Mouse (Mus musculus) embryonic facial prominence, embryonic 10.5 days (tissue): ENCODE measurements around the gene Tgif2. TPM values are rescaled to one million over a fixed set of nuclear protein-coding genes. Genes with fewer than 3 reads are reported as not detected.
A peak's percentile ranks its signal among the peaks of the same experiment; 100 is the strongest.
"Not testable (repeated sequence)": the region's sequence is repeated elsewhere in the genome, so short reads cannot be mapped to it uniquely, and the experiment has no call there.

Experiments used
- DNase-seq: peaks from one replicate; pipeline ENCODE4 v3.0.0-alpha.2; 2017; ENCODE audit warnings: low spot score
- H3K27ac ChIP-seq: fragments of 300-500 bp; sonication (generic); replicated peaks from 2 replicates; pipeline ENCODE4 v1.5.1; 2016; ENCODE audit warnings: mild to moderate bottlenecking
- H3K27me3 ChIP-seq: fragments of 300-500 bp; sonication (generic); replicated peaks from 2 replicates; pipeline ENCODE4 v1.6.1; 2016; ENCODE audit warnings: low read depth, mild to moderate bottlenecking; ENCODE audit not compliant: poor library complexity, severe bottlenecking
- H3K36me3 ChIP-seq: fragments of 300-500 bp; sonication (generic); replicated peaks from 2 replicates; pipeline ENCODE4 v1.6.1; 2016; ENCODE audit warnings: mild to moderate bottlenecking, moderate library complexity
- H3K4me1 ChIP-seq: fragments of 300-500 bp; sonication (generic); 2 replicates; pipeline ENCODE4 v1.6.1; 2016
- H3K4me3 ChIP-seq: fragments of 300-500 bp; sonication (generic); 2 replicates; pipeline ENCODE4 v1.5.1; 2016; ENCODE audit warnings: mild to moderate bottlenecking, moderate library complexity
- H3K9me3 ChIP-seq: fragments of 300-500 bp; sonication (generic); 2 replicates; pipeline ENCODE4 v1.6.1; 2016; ENCODE audit warnings: mild to moderate bottlenecking
- WGBS: fragments of 180-500 bp; shearing (Covaris S2); methylation state at CpG from one replicate; pipeline ENCODE4 v1.1.7; 2016; 5-methylcytosine and 5-hydroxymethylcytosine counted together
- polyA plus RNA-seq: library from polyadenylated mRNA; unstranded; fragments of >200 nt; fragmentation: Nextera tagmentation; extraction: Ambion mirVana; gene quantifications from 2 replicates; pipeline ENCODE4 v1.2.1, GENCODE M21; 2016

Gene Tgif2
- polyA plus RNA-seq, 1 experiment from 2014 or later = 112 TPM

DNA sequence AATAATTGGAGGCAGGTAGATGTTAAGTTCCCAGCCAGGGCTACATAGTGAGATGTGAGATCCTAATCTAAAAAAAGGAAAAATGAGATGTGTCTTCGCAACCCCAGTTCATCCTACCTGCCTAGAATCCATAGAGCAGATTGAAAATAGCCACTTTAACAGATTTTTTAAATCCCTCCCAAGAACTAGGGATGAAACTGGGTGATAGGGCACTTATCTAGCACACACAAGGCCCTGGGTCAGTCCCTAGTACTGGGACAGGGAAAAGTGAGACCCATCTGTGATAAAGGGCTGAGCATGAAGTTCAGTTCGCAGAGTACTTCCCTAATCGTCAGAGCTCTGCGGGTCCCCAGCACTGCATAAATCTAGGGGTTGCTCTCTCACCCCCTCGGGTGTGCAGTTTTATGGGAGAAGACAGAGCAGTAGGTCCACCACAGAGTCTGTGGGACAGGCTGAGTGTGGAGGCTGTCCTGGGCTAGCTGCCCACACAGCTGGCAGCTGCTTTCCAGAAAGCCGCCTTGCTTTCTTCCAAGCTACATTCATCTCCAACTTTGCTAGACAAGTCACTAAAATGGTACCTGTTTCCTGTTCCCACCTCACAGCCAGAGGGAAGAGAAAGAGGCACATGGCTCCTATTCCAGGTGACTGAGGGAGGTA lies 8.8 kb downstream of the Tgif2 start:
- no peaks in the 10 kb centered on the region for H3K9me3 ChIP-seq
- peaks cover 94% of the 10 kb centered on the region for H3K36me3 ChIP-seq
- H3K4me1 ChIP-seq = peaks cover 32% of the 10 kb centered on the region
- 92% methylated on average over 6 of the region's 6 CpGs for WGBS
- no peak overlapping the region for H3K4me3 ChIP-seq
- no peaks in the 10 kb centered on the region for H3K27me3 ChIP-seq
- no peak overlapping the region for H3K27ac ChIP-seq
- no peak for DNase-seq

DNA sequence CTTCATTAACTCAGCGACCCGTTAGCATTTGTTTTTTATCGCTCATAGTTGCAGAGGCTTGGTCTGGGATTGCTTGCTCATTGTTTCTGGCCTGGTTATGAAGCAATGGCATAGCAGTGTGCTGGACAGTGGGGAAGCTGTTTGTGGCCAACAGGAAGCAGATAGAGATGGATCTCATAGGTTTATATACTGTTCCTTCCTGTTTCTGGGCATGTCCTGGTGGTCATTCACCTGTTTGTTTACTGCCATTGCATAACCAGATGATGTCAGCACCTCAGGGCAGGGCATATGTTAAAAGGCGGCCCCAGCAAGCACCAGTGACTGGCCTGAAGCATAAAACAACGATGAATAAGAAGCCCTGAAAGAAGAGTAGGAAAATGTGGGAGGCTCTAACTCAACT lies 10.7 kb downstream of the Tgif2 start:
- Histone ChIP-seq H3K36me3 (peaks cover 95% of the 10 kb centered on the region), H3K9me3 (no peaks in the 10 kb centered on the region), H3K27ac (no peak overlapping the region), H3K4me3 (no peak overlapping the region), H3K4me1 (peaks cover 13% of the 10 kb centered on the region), H3K27me3 (no peaks in the 10 kb centered on the region)
- DNase-seq = no peak
- 88% methylated on average over 5 of the region's 5 CpGs for WGBS

DNA sequence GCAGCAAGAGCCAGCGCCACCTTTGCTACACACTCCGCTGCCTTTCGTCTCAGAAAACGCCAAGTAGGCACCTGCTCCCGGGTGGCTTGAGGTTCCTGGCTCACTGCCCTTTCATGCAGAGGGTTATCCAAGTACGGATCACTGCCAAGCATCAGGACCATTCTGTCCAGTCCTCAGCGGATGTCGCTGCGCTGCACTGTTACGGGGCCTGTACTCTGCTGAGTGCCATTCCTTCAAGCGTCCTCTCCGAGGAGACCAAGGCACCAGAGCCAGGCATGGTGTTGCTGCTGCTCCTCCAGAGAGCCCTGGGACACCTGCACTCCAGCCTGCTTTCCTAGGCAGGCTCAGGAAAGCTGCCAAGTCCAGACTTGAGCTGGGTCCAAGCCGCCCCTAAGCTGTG lies 13.8 kb downstream of the Tgif2 start:
- not testable (repeated sequence) for H3K4me3 ChIP-seq, H3K27me3 ChIP-seq, H3K4me1 ChIP-seq, H3K9me3 ChIP-seq, H3K27ac ChIP-seq, DNase-seq
- H3K36me3 ChIP-seq = peaks cover 94% of the 10 kb centered on the region
- WGBS = 92% methylated on average over 9 of the region's 13 CpGs

DNA sequence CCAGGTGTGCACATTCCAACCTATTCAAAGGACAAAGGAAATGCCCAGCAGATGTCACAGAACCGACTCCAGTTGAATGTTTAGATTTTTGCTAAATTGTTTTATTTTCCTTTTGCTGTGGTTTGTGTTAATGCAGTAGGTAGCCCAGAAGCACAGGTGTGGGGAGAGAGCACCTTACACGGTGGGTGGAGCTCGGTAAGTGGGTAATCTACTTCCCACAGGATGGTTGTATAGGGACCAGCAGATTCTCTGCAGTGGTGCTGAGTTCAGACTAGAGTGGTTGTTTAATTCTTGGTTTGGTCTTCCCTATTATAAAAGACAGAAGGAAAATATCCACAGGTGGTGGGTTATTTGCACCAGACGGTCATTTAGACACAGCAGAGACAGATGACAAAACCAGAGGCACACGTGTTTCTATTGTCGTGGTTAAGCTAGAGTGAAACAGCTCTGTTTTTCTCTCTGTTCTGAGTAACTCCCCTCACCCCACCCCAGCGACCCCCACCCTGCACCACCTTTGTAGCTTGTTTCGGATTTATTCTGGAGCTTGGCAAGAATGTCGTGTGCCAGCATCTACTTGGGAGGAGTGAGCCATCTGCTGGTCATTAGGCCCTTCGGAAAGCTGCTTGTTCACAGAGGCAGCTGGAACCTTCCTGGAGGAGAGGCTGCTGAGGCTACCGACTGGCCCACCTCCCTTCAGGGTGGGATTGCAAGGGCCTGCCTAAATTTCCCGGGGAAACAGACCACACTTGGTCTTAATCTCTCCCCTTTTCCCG lies 14.4 kb downstream of the Tgif2 start:
- H3K27me3 ChIP-seq, H3K4me1 ChIP-seq, H3K9me3 ChIP-seq, H3K4me3 ChIP-seq, H3K27ac ChIP-seq: not testable (repeated sequence)
- H3K36me3 ChIP-seq = peaks cover 93% of the 10 kb centered on the region
- 55% methylated on average over 13 of the region's 13 CpGs for WGBS
- peak; percentile 41 for DNase-seq

DNA sequence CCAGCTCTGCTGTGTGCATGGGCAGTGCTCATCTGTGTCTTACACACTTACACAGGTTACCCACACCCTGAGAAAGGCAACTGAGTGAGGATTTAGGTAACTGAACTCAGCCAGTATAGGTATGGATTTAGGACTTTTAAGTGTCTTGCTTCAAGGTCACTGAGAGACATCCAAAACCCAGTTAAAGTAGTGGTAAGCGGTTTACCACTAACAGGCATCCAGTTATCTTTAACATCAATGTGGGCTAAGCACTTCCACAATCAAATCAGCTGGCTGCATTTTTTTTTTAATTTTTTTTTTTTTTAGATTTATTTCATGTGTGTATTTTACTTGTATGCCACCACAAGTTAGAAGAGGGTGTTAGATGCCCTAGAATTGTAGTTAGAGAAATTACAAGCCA lies 16.5 kb downstream of the Tgif2 start:
- DNase-seq = no peak
- H3K4me3 ChIP-seq = no peak overlapping the region
- no peaks in the 10 kb centered on the region for H3K27me3 ChIP-seq
- no peaks in the 10 kb centered on the region for H3K9me3 ChIP-seq
- 0 out of 2 replicates have a peak, but pooled peaks cover 3% of the 10 kb centered on the region for H3K4me1 ChIP-seq
- H3K36me3 ChIP-seq = peaks cover 89% of the 10 kb centered on the region
- H3K27ac ChIP-seq = no peak overlapping the region
- 94% methylated on average over 1 of the region's 1 CpGs for WGBS

DNA sequence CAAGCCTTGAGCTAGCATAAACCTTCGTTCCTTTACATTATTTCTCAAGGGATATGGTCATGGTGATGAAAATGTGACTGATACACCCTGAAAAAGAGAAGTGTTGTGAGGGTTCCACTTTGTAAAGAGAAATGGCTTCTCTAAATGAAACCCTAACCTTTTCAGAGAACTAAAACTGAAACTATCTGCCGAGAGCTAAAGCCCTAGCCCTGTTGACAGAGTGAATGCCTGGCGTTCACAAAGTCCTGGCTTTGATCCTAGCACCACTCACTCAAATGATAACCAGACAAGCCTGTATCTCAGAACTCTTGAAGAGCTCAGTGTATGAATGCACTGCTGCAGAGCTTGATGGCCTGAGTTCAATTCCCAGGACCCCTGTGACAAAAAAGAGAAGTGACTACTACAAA lies 17.6 kb downstream of the Tgif2 start:
- Histone ChIP-seq H3K27ac (no peak overlapping the region), H3K4me3 (no peak overlapping the region), H3K36me3 (peaks cover 78% of the 10 kb centered on the region), H3K9me3 (no peaks in the 10 kb centered on the region), H3K4me1 (peaks cover 11% of the 10 kb centered on the region), H3K27me3 (no peaks in the 10 kb centered on the region)
- 85% methylated on average over 3 of the region's 3 CpGs for WGBS
- DNase-seq = no peak

DNA sequence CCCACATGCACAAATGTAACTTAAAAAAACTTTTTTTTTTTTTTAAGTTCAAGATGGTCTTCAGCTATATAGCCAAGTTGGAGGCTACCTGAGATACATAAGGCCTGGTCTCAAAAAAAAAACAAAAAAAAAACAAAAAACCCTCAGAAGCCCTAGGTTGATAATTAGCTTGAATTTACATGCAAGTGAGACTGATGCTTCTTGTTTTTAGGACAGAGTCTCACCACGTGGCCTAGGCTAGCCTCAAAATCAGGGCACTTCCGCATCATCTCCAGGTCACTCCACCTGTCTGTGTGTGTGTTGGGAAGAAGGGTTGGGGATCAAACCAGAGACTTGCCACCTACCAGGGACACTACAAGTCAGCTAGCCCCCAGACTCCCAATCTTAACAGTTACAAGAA lies 18.0 kb downstream of the Tgif2 start, which contains the start of gene 4930518I15Rik:
Gene 4930518I15Rik (minus strand): TSS at position 112 of the 400 bp plus-strand sequence.
- Histone ChIP-seq H3K36me3 (peaks cover 73% of the 10 kb centered on the region), H3K9me3 (no peaks in the 10 kb centered on the region), H3K27me3 (no peaks in the 10 kb centered on the region), H3K4me1 (peaks cover 11% of the 10 kb centered on the region), H3K27ac (no peak within 1 kb of the TSS), H3K4me3 (no peak within 1 kb of the TSS)
- 93% methylated on average over 2 of the region's 2 CpGs for WGBS
- no peak for DNase-seq

DNA sequence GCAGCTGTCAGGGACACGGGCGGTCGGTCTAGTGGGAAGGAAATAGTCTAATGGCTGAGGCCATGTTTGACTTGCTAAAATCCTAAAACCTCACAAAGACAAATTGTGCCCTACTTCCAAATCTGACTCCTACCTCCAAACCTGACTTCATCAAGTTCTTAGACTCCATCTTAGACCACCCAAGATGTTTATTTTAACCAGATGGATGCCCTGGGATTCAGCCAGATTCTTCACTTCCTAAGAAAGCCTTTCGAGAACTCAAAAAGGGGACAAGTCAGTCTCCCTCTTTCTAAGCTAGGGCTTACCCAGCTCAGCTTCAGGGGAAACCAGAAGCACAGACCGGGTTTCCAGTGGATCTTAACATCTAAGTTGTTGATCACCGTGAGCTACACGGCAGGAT lies 18.9 kb downstream of the Tgif2 start:
- H3K27ac ChIP-seq = no peak overlapping the region
- 87% methylated on average over 7 of the region's 7 CpGs for WGBS
- peaks cover 68% of the 10 kb centered on the region for H3K36me3 ChIP-seq
- H3K4me3 ChIP-seq = no peak overlapping the region
- H3K4me1 ChIP-seq = peaks cover 14% of the 10 kb centered on the region
- no peaks in the 10 kb centered on the region for H3K9me3 ChIP-seq
- DNase-seq = no peak
- no peaks in the 10 kb centered on the region for H3K27me3 ChIP-seq

DNA sequence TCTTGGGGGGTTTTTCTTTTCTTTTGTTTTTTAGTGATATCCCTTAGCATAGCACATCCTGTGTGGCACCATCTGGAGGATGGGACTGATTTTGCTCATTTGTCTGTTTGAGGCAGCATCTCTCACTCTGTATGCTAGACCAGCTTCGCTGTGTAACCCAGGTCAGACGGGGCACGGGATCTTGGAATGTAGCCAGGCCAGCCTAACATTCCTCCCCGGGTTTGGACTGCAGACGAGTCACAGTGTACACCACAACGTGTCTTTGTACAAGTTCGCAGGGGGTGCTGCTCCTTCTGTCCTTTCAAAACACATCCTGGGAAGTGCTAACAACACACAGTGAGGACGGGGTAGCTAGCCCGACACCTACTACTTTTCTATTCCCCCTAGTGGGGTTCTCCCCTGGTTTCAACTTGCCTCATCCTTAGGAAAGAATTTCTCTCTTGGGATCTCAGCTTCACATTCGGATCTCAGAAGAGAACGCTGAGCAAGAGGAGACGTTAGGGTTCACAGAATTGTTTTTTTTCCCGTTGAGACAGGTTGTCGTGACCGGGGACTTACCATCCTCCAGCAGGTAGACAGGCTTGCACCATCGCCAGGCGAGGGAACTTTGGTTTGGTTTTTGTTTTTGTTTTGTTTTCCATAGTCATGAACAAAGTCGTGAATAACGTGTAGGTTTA lies 22.4 kb downstream of the Tgif2 start:
- Histone ChIP-seq H3K27me3 (no peaks in the 10 kb centered on the region), H3K9me3 (no peaks in the 10 kb centered on the region), H3K4me3 (peak overlapping the region; percentile 99), H3K4me1 (peaks cover 24% of the 10 kb centered on the region), H3K27ac (peak overlapping the region; percentile 95), H3K36me3 (peaks cover 61% of the 10 kb centered on the region)
- under 1% methylated on average over 19 of the region's 19 CpGs for WGBS
- peak; percentile 59 for DNase-seq

DNA sequence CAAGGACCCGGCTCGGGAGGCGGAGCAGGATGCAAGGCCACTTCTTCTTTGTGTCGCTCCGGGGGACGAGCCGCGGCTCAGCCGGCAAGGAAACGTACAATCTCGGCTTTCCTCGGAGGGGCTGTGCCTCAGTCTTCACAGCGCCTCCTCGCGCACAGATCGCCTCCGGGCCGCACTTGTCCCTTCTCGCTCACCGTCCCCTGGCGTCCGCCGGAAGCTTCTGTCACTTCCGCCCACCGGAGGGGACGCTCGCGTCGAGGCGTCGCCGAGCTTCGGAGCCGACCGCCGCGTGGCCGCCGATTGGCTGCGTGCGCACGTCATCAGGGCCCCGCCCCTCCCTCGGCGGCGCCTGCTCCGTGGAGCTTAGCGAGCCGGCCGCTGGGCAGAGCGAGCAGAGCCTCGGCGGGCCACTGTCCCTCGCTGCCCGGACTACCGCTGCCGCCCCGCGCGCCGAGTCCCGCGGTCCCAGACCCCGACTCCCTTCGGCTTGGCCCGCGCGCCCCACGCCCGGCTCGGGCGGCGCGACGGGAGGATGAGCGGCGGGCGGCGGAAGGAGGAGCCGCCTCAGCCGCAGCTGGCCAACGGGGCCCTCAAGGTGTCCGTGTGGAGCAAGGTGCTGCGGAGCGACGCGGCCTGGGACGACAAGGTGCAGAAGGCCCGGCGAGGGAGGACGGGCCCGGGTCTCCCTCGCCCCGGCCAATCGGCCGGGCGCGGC lies 23.1 kb downstream of the Tgif2 start, which contains the start of gene Rab5if:
Gene Rab5if (plus strand): TSS at position 357 of the 715 bp plus-strand sequence.
- Histone ChIP-seq H3K27me3 (no peaks in the 10 kb centered on the region), H3K27ac (peak within 1 kb of the TSS; percentile 95), H3K4me1 (peaks cover 24% of the 10 kb centered on the region), H3K36me3 (peaks cover 62% of the 10 kb centered on the region), H3K4me3 (peak within 1 kb of the TSS; percentile 99), H3K9me3 (no peaks in the 10 kb centered on the region)
- WGBS = under 1% methylated on average over 98 of the region's 98 CpGs
- DNase-seq = peak; percentile 98

DNA sequence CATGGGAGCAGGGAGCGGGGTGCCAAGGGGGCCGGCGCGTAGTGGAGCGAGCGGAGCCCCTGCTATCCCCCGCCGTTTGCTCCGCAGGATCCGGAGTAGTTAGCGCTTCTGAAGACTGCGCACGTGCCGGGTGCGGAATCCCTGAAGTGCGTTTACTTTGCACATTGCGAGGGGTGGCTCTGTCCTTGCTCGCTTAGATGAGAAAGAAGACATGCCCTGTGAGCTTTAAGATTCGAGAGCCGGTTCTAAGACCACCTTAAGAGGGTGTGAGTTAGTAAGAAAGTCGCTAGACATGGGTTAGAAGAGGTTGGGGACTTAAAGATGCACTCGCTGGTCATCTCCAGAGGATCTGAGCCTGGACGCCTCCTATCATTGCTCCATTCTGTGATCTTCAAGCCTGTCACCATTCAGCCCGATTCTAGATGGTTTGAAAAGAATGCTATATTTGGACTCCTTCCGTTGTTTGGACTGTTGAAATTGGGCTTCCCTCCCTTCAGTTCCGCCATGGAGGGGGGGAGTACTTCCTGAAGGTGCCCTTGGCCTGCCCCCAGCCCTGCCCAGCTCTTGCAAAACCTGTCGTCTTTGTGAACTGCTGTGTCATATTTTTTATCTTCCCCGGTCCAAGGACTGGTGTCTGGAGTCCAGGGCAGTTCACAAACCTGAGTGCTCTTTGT lies 23.8 kb downstream of the Tgif2 start:
- no peaks in the 10 kb centered on the region for H3K27me3 ChIP-seq
- peaks cover 62% of the 10 kb centered on the region for H3K36me3 ChIP-seq
- H3K4me1 ChIP-seq = peaks cover 24% of the 10 kb centered on the region
- peak overlapping the region; percentile 95 for H3K27ac ChIP-seq
- no peak for DNase-seq
- no peaks in the 10 kb centered on the region for H3K9me3 ChIP-seq
- peak overlapping the region; percentile 99 for H3K4me3 ChIP-seq
- WGBS = 4% methylated on average over 28 of the region's 28 CpGs

DNA sequence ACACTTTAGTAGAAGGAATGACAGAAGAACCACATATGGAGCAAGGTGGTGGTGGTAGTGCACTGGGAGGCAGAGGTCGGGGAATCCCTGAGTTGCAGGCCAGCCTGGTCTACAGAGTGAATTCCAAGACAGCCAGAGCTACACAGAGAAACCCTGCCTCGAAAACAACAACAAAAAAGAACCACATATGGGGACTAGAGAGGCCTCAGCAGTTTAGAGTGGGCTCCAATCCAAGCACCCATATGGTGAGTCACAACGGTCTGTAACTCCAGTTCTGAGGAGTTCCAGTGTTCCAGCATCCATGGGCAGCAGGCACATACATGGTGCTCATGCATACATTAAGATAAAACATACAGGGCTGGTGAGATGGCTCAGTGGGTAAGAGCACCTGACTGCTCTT lies 24.7 kb downstream of the Tgif2 start:
- Histone ChIP-seq H3K27ac (0 out of 2 replicates have a peak overlapping the region, but pooled peaks have one; percentile 95), H3K36me3 (peaks cover 63% of the 10 kb centered on the region), H3K4me3 (peak overlapping the region; percentile 99), H3K9me3 (no peaks in the 10 kb centered on the region), H3K4me1 (peaks cover 24% of the 10 kb centered on the region), H3K27me3 (no peaks in the 10 kb centered on the region)
- WGBS = 88% methylated on average over 3 of the region's 3 CpGs
- DNase-seq = no peak
